Comparison of ENCODE assay signal across 21 mouse cellular contexts in the genomic region with DNA sequence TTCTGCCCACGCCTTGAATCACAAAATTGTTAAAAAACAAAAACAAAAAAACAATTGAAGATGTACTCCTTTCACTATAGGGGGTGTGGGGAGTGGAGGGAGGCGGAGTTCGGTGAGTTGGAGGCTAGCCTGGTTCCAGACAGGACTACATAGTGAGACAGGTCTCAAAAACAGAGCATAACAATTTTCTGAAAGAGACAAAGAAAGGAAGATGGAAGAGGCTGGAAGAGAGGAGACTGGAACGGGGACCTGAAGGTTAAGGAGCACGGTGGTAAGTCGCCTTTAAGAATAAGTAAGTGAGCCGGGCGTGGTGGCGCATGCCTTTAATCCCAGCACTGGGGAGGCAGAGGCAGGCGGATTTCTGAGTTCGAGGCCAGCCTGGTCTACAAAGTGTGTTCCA. TPM values are rescaled to one million over a fixed set of nuclear protein-coding genes. Genes with fewer than 3 reads are reported as not detected.
DNase-seq lines count a peak whose midpoint lies in the region; ATAC-seq and TF ChIP-seq lines count a peak whose summit lies in the region.
"Had no signal": no experiment of that assay in that cellular context is flagged by ENCODE, and none has a peak within 500 bp of the region (broad histone marks: within the 10 kb centered on the region; RNA-seq: fewer than 3 reads in every experiment).

No protein-coding gene starts in this region.

- H3K27ac ChIP-seq in heart, embryonic 11.5 days (ENCODE audit: low read depth, low read length) = no peak overlapping the region
- no peak overlapping the region for H3K27ac ChIP-seq in kidney, embryonic 16.5 days (ENCODE audit: low read length)
- H3K27ac ChIP-seq in liver, embryonic 14.5 days = no peak overlapping the region
- no peak overlapping the region for H3K27ac ChIP-seq in lung, postnatal 0 days (ENCODE audit: low read length)
- H3K27ac ChIP-seq: embryonic facial prominence, embryonic 12.5 days; forebrain, embryonic 13.5 days; left cerebral cortex, adult 2 months; limb, embryonic 15.5 days; midbrain, embryonic 15.5 days had no signal

- H3K36me3 ChIP-seq in heart, embryonic 11.5 days (ENCODE audit: control insufficient read depth, insufficient read depth, low read length) = no peaks in the 10 kb centered on the region
- H3K36me3 ChIP-seq in kidney, embryonic 16.5 days (ENCODE audit: insufficient read depth, low read length) = no peaks in the 10 kb centered on the region
- no peaks in the 10 kb centered on the region for H3K36me3 ChIP-seq in liver, embryonic 14.5 days (replicated peaks; ENCODE audit: control insufficient read depth, insufficient read depth, low read depth)
- no peaks in the 10 kb centered on the region for H3K36me3 ChIP-seq in lung, postnatal 0 days (ENCODE audit: insufficient read depth, low read length)
- H3K36me3 ChIP-seq: embryonic facial prominence, embryonic 12.5 days; limb, embryonic 15.5 days; midbrain, embryonic 15.5 days had no signal

- no peak for DNase-seq in heart, postnatal 36 days
- DNase-seq in kidney, postnatal 4 days = no peak
- peak; percentile 66 for DNase-seq in ES-CJ7 (ENCODE audit: low read depth, low spot score)
- no peak for DNase-seq in liver, embryonic 14.5 days (ENCODE audit: low read depth in 3 of 3, low spot score in 3 of 3)
- no peak for DNase-seq in lung, postnatal 0 days (ENCODE audit: low spot score)
- DNase-seq: adrenal gland, postnatal 36 days; B cell, adult 2 months; cerebellum, postnatal 14 days; gastrocnemius, postnatal 10 days; lung, postnatal 4 days; right cerebral cortex, postnatal 4 days; thymus, postnatal 4 days had no signal

- no peaks in the 10 kb centered on the region for H3K9me3 ChIP-seq in heart, embryonic 11.5 days (replicated peaks; ENCODE audit: control insufficient read depth, low read length)
- peaks cover 3% of the 10 kb centered on the region; the same call in 1 of the 2 replicates for H3K9me3 ChIP-seq in kidney, embryonic 16.5 days (ENCODE audit: low read length)
- no peaks in the 10 kb centered on the region for H3K9me3 ChIP-seq in liver, embryonic 14.5 days (ENCODE audit: control insufficient read depth, low read length)
- H3K9me3 ChIP-seq in lung, postnatal 0 days (ENCODE audit: low read length) = no peaks in the 10 kb centered on the region
- H3K9me3 ChIP-seq: embryonic facial prominence, embryonic 12.5 days; limb, embryonic 15.5 days; midbrain, embryonic 15.5 days had no signal

- peak overlapping the region; percentile 38 for H3K4me3 ChIP-seq in heart, embryonic 11.5 days (ENCODE audit: low read depth, low read length)
- H3K4me3 ChIP-seq in kidney, embryonic 16.5 days (ENCODE audit: low read length) = no peak overlapping the region
- H3K4me3 ChIP-seq in liver, embryonic 14.5 days (ENCODE audit: insufficient read depth in 1 of 2, low read depth in 2 of 2, low read length in 2 of 2) = no peak overlapping the region
- no peak overlapping the region for H3K4me3 ChIP-seq in lung, postnatal 0 days (ENCODE audit: low read depth, low read length)
- H3K4me3 ChIP-seq: left cerebral cortex, adult 2 months had no signal

- no peak for TF ChIP-seq CTCF in liver, embryonic 14.5 days (IDR thresholded peaks at IDR 0.05; ENCODE audit: low read depth)
- no peak for TF ChIP-seq CTCF in lung, postnatal 0 days (IDR thresholded peaks at IDR 0.05)

- no peak for ATAC-seq in heart, embryonic 11.5 days (replicated peaks; ENCODE audit: insufficient number of reproducible peaks, low FRiP score, low TSS enrichment)
- ATAC-seq in kidney, embryonic 16.5 days (ENCODE audit: low FRiP score, low TSS enrichment) = no peak
- ATAC-seq in liver, embryonic 14.5 days (ENCODE audit: insufficient read depth) = no peak
- ATAC-seq in lung, postnatal 0 days = no peak
- ATAC-seq: forebrain, embryonic 13.5 days; midbrain, embryonic 15.5 days had no signal

- peaks cover 75% of the 10 kb centered on the region for H3K27me3 ChIP-seq in heart, embryonic 11.5 days (ENCODE audit: control insufficient read depth, insufficient read depth, low read length)
- H3K27me3 ChIP-seq in kidney, embryonic 16.5 days (ENCODE audit: insufficient read depth, low read length) = peaks cover 87% of the 10 kb centered on the region
- H3K27me3 ChIP-seq in liver, embryonic 14.5 days (ENCODE audit: control insufficient read depth, insufficient read depth, low read length) = peaks cover 62% of the 10 kb centered on the region
- peaks cover 64% of the 10 kb centered on the region for H3K27me3 ChIP-seq in lung, postnatal 0 days (replicated peaks; ENCODE audit: insufficient read depth, low read length)

- 15% methylated on average over 10 of the region's 11 CpGs for WGBS in heart, embryonic 11.5 days (ENCODE audit: insufficient replicate concordance)
- WGBS in kidney, embryonic 16.5 days = 15% methylated on average over 10 of the region's 11 CpGs
- 14% methylated on average over 11 of the region's 11 CpGs for WGBS in liver, embryonic 14.5 days (ENCODE audit: insufficient replicate concordance)
- whole genome bisulfite sequencing in lung, postnatal 0 days = 19% methylated on average over 9 of the region's 11 CpGs

- H3K9ac ChIP-seq in heart, embryonic 11.5 days (ENCODE audit: low read depth, low read length) = no peak overlapping the region
- H3K9ac ChIP-seq in kidney, embryonic 16.5 days (replicated peaks; ENCODE audit: low read length) = no peak overlapping the region
- H3K9ac ChIP-seq in liver, embryonic 14.5 days (replicated peaks) = no peak overlapping the region
- H3K9ac ChIP-seq in lung, postnatal 0 days (replicated peaks; ENCODE audit: low read depth) = no peak overlapping the region
- H3K9ac ChIP-seq: embryonic facial prominence, embryonic 12.5 days; forebrain, embryonic 13.5 days; limb, embryonic 15.5 days; midbrain, embryonic 15.5 days had no signal

- peaks cover 13% of the 10 kb centered on the region for H3K4me1 ChIP-seq in heart, embryonic 11.5 days (ENCODE audit: control insufficient read depth, insufficient read depth, low read length)
- peaks cover 15% of the 10 kb centered on the region for H3K4me1 ChIP-seq in kidney, embryonic 16.5 days (ENCODE audit: insufficient read depth, low read length)
- H3K4me1 ChIP-seq in liver, embryonic 14.5 days (replicated peaks; ENCODE audit: control insufficient read depth in 2 of 2, insufficient read depth in 2 of 2, low read length in 1 of 2) = peaks cover 6 to 11% of the 10 kb centered on the region in 2 experiments; a peak in 3 of 4 replicates
- H3K4me1 ChIP-seq in lung, postnatal 0 days (ENCODE audit: insufficient read depth, low read depth, low read length) = no peaks in the 10 kb centered on the region

- intact Hi-C loops in heart, postnatal 36 days (cut with DNase I) = no loop called here

- TF ChIP-seq EP300 in liver, embryonic 14.5 days (IDR thresholded peaks at IDR 0.05; ENCODE audit: low read depth) = no peak
- TF ChIP-seq EP300 in lung, postnatal 0 days (IDR thresholded peaks at IDR 0.05) = no peak

- H3K4me2 ChIP-seq in heart, embryonic 11.5 days = peak overlapping the region; percentile 69
- peak overlapping the region; percentile 30; the same call in 1 of the 2 replicates for H3K4me2 ChIP-seq in kidney, embryonic 16.5 days (replicated peaks; ENCODE audit: low read depth, low read length)
- H3K4me2 ChIP-seq in liver, embryonic 14.5 days (ENCODE audit: low read depth) = peak overlapping the region; percentile 54
- H3K4me2 ChIP-seq in lung, postnatal 0 days (replicated peaks; ENCODE audit: low read depth, low read length) = no peak overlapping the region

RNA-seq across cellular contexts. Expression of a gene that starts 47.1 kb away (rescaled TPM):
- polyA plus RNA-seq in heart, embryonic 11.5 days (2014; fragmentation: Nextera tagmentation; extraction: Ambion mirVana) = 0.43 TPM in 1 of 2 replicates, not detected in the other
- not detected for total RNA-seq in heart, postnatal 36 days (2021)
- polyA plus RNA-seq in kidney, embryonic 16.5 days (2015; fragmentation: Nextera tagmentation; extraction: Ambion mirVana) = 0.25 TPM in 1 of 2 replicates, not detected in the other
- not detected in 2 replicates for polyA plus RNA-seq in liver, embryonic 14.5 days (2012; rRNA removed)
- not detected in 2 replicates for polyA plus RNA-seq in liver, embryonic 14.5 days (2014; fragmentation: Nextera tagmentation; extraction: Ambion mirVana)
- 0.12 and 0.19 TPM in 2 replicates for polyA plus RNA-seq in lung, postnatal 0 days (2015; fragmentation: Nextera tagmentation; extraction: Ambion mirVana)
- total RNA-seq: adrenal gland, postnatal 36 days; gastrocnemius, postnatal 10 days; left cerebral cortex, adult 2 months had no signal
- polyA plus RNA-seq: forebrain, embryonic 13.5 days; large intestine, adult 2 months; midbrain, embryonic 15.5 days; neural tube, embryonic 11.5 days had no signal
